30 mouse cellular contexts compared by ENCODE assay signal in genomic region chr19:20978148-20978547, GRCm38 (mm10). TPM values are rescaled to one million over a fixed set of nuclear protein-coding genes. Genes with fewer than 3 reads are reported as not detected.
DNase-seq lines count a peak whose midpoint lies in the region; ATAC-seq and TF ChIP-seq lines count a peak whose summit lies in the region.
"Had no signal": no experiment of that assay in that cellular context is flagged by ENCODE, and none has a peak within 500 bp of the region (broad histone marks: within the 10 kb centered on the region; RNA-seq: fewer than 3 reads in every experiment).

No protein-coding gene starts in this region.

- H3K27me3 ChIP-seq in forebrain, embryonic 15.5 days = no peaks in the 10 kb centered on the region
- H3K27me3 ChIP-seq in forebrain, embryonic 10.5 days (ENCODE audit: poor library complexity, severe bottlenecking) = no peaks in the 10 kb centered on the region
- H3K27me3 ChIP-seq in midbrain, embryonic 13.5 days = no peaks in the 10 kb centered on the region
- H3K27me3 ChIP-seq in midbrain, embryonic 10.5 days (ENCODE audit: low read depth, poor library complexity, severe bottlenecking) = no peaks in the 10 kb centered on the region
- no peaks in the 10 kb centered on the region for H3K27me3 ChIP-seq in midbrain, postnatal 0 days (ENCODE audit: insufficient read depth, low read length)
- H3K27me3 ChIP-seq: embryonic facial prominence, embryonic 13.5 days; hindbrain, embryonic 15.5 days; kidney, embryonic 15.5 days; limb, embryonic 12.5 days; liver, embryonic 13.5 days; neural tube, embryonic 13.5 days had no signal

- H3K36me3 ChIP-seq in forebrain, embryonic 15.5 days = no peaks in the 10 kb centered on the region
- no peaks in the 10 kb centered on the region for H3K36me3 ChIP-seq in forebrain, embryonic 10.5 days (replicated peaks)
- H3K36me3 ChIP-seq in midbrain, embryonic 13.5 days = no peaks in the 10 kb centered on the region
- H3K36me3 ChIP-seq in midbrain, embryonic 10.5 days = no peaks in the 10 kb centered on the region
- H3K36me3 ChIP-seq in midbrain, postnatal 0 days (ENCODE audit: insufficient read depth, low read length) = no peaks in the 10 kb centered on the region
- H3K36me3 ChIP-seq: embryonic facial prominence, embryonic 13.5 days; heart, embryonic 10.5 days; hindbrain, embryonic 15.5 days; kidney, embryonic 15.5 days; limb, embryonic 12.5 days; liver, embryonic 13.5 days; neural tube, embryonic 13.5 days had no signal

- TF ChIP-seq CTCF in midbrain, postnatal 0 days (IDR thresholded peaks at IDR 0.05) = no peak

- 3% methylated on average over 1 of the region's 1 CpGs for WGBS in forebrain, embryonic 15.5 days
- WGBS in forebrain, embryonic 10.5 days = 19% methylated on average over 1 of the region's 1 CpGs
- 8% methylated on average over 1 of the region's 1 CpGs for WGBS in midbrain, embryonic 13.5 days
- WGBS in midbrain, embryonic 10.5 days = 28% methylated on average over 1 of the region's 1 CpGs
- 7% methylated on average over 1 of the region's 1 CpGs for WGBS in midbrain, postnatal 0 days

- H3K4me2 ChIP-seq in forebrain, embryonic 15.5 days (replicated peaks) = no peak overlapping the region
- H3K4me2 ChIP-seq in midbrain, embryonic 13.5 days (replicated peaks) = no peak overlapping the region
- H3K4me2 ChIP-seq in midbrain, postnatal 0 days (ENCODE audit: low read depth, low read length, poor library complexity, severe bottlenecking) = no peak overlapping the region
- H3K4me2 ChIP-seq: embryonic facial prominence, embryonic 13.5 days; hindbrain, embryonic 15.5 days; kidney, embryonic 15.5 days; limb, embryonic 12.5 days; liver, embryonic 13.5 days; neural tube, embryonic 13.5 days had no signal

- no peak overlapping the region for H3K9ac ChIP-seq in forebrain, embryonic 15.5 days (replicated peaks)
- H3K9ac ChIP-seq in midbrain, embryonic 13.5 days (replicated peaks) = no peak overlapping the region
- no peak overlapping the region for H3K9ac ChIP-seq in midbrain, postnatal 0 days (replicated peaks; ENCODE audit: low read length, poor library complexity, severe bottlenecking)
- H3K9ac ChIP-seq: embryonic facial prominence, embryonic 13.5 days; hindbrain, embryonic 15.5 days; kidney, embryonic 15.5 days; limb, embryonic 12.5 days; liver, embryonic 13.5 days; neural tube, embryonic 13.5 days had no signal

- peaks cover 4% of the 10 kb centered on the region; the same call in 1 of the 2 replicates for H3K4me1 ChIP-seq in forebrain, embryonic 15.5 days
- H3K4me1 ChIP-seq in forebrain, embryonic 10.5 days = no peaks in the 10 kb centered on the region
- no peaks in the 10 kb centered on the region for H3K4me1 ChIP-seq in midbrain, embryonic 13.5 days (replicated peaks)
- H3K4me1 ChIP-seq in midbrain, embryonic 10.5 days = no peaks in the 10 kb centered on the region
- H3K4me1 ChIP-seq in midbrain, postnatal 0 days (ENCODE audit: insufficient read depth, low read length) = no peaks in the 10 kb centered on the region
- H3K4me1 ChIP-seq: embryonic facial prominence, embryonic 13.5 days; heart, embryonic 10.5 days; hindbrain, embryonic 15.5 days; kidney, embryonic 15.5 days; limb, embryonic 12.5 days; liver, embryonic 13.5 days had no signal

- no peaks in the 10 kb centered on the region for H3K9me3 ChIP-seq in forebrain, embryonic 15.5 days
- H3K9me3 ChIP-seq in forebrain, embryonic 10.5 days = no peaks in the 10 kb centered on the region
- H3K9me3 ChIP-seq in midbrain, embryonic 13.5 days = no peaks in the 10 kb centered on the region
- H3K9me3 ChIP-seq in midbrain, embryonic 10.5 days (replicated peaks) = no peaks in the 10 kb centered on the region
- H3K9me3 ChIP-seq in midbrain, postnatal 0 days (ENCODE audit: low read length) = no peaks in the 10 kb centered on the region
- H3K9me3 ChIP-seq: embryonic facial prominence, embryonic 13.5 days; heart, embryonic 10.5 days; hindbrain, embryonic 15.5 days; kidney, embryonic 15.5 days; limb, embryonic 12.5 days; liver, embryonic 13.5 days; neural tube, embryonic 13.5 days had no signal

- no peak for DNase-seq in forebrain, embryonic 10.5 days (ENCODE audit: extremely low spot score, low spot score)
- no peak for DNase-seq in midbrain, embryonic 10.5 days (ENCODE audit: low spot score)
- DNase-seq in brain, adult 2 months (ENCODE audit: low read depth, low spot score) = peak; percentile 28
- DNase-seq in midbrain, postnatal 0 days (ENCODE audit: low spot score) = peak; percentile 45
- no peak for DNase-seq in adrenal gland, postnatal 14 days
- no peak for DNase-seq in left cerebral cortex, adult 11 months (ENCODE audit: low spot score)
- DNase-seq: adrenal gland, postnatal 36 days; cerebellum, adult 8-10 months; gastrocnemius, postnatal 36 days; heart, postnatal 14 days; kidney, postnatal 4 days; layer of hippocampus, adult 9-11 months; liver, embryonic 13.5 days; right cerebral cortex, postnatal 14 days; spleen, adult 18-20 months; thymus, postnatal 4 days had no signal

- peak; percentile 66; the same call in 1 of the 2 replicates for ATAC-seq in forebrain, embryonic 15.5 days (replicated peaks)
- 0 out of 2 replicates have a peak, but pooled peaks have one; percentile 53 for ATAC-seq in midbrain, embryonic 13.5 days
- ATAC-seq in midbrain, postnatal 0 days (ENCODE audit: low FRiP score) = no peak
- ATAC-seq: activated CD4-positive, CD25-positive, alpha-beta regulatory T cell, adult 4 months; intestine, postnatal 0 days; Patski had no signal

- no peak overlapping the region for H3K27ac ChIP-seq in forebrain, embryonic 15.5 days (replicated peaks)
- H3K27ac ChIP-seq in forebrain, embryonic 10.5 days = no peak overlapping the region
- no peak overlapping the region; the same call in 1 of the 2 replicates for H3K27ac ChIP-seq in midbrain, embryonic 13.5 days
- no peak overlapping the region for H3K27ac ChIP-seq in midbrain, embryonic 10.5 days (replicated peaks)
- no peak overlapping the region for H3K27ac ChIP-seq in midbrain, postnatal 0 days (ENCODE audit: low read depth, low read length)
- H3K27ac ChIP-seq: embryonic facial prominence, embryonic 13.5 days; heart, embryonic 10.5 days; hindbrain, embryonic 15.5 days; kidney, embryonic 15.5 days; limb, embryonic 12.5 days; liver, embryonic 13.5 days; macrophage; neural tube, embryonic 13.5 days had no signal

- H3K4me3 ChIP-seq in forebrain, embryonic 15.5 days = no peak overlapping the region
- H3K4me3 ChIP-seq in forebrain, embryonic 10.5 days = no peak overlapping the region
- H3K4me3 ChIP-seq in midbrain, embryonic 13.5 days (replicated peaks) = no peak overlapping the region
- H3K4me3 ChIP-seq in midbrain, embryonic 10.5 days = no peak overlapping the region
- H3K4me3 ChIP-seq in midbrain, postnatal 0 days (ENCODE audit: low read depth, low read length) = no peak overlapping the region
- H3K4me3 ChIP-seq: embryonic facial prominence, embryonic 13.5 days; heart, embryonic 10.5 days; hindbrain, embryonic 15.5 days; kidney, embryonic 15.5 days; limb, embryonic 12.5 days; liver, embryonic 13.5 days; neural tube, embryonic 13.5 days had no signal

RNA-seq across cellular contexts. Expression of gene Tmc1, which starts 24.1 kb away (rescaled TPM):
- polyA plus RNA-seq in forebrain, embryonic 15.5 days (2015; fragmentation: Nextera tagmentation; extraction: Ambion mirVana) = 0.05 and 0.25 TPM in 2 replicates
- 0.04 TPM in 1 of 2 replicates, not detected in the other for polyA plus RNA-seq in forebrain, embryonic 10.5 days (2016; fragmentation: Nextera tagmentation; extraction: Ambion mirVana)
- 0.07 and 0.09 TPM in 2 replicates for polyA plus RNA-seq in midbrain, embryonic 13.5 days (2015; fragmentation: Nextera tagmentation; extraction: Ambion mirVana)
- polyA plus RNA-seq in midbrain, embryonic 10.5 days (2016; fragmentation: Nextera tagmentation; extraction: Ambion mirVana) = 0.09 and 0.16 TPM in 2 replicates
- total RNA-seq in midbrain, postnatal 0 days (2014; rRNA removed) = 0.05 TPM in 1 of 2 replicates, not detected in the other
- 0.11 and 0.19 TPM in 2 replicates for polyA plus RNA-seq in midbrain, postnatal 0 days (2015; fragmentation: Nextera tagmentation; extraction: Ambion mirVana)
- total RNA-seq in adrenal gland, postnatal 14 days (2021) = 0.19 TPM in 1 of 2 replicates, not detected in the other
- total RNA-seq: common myeloid progenitor, adult 5-6 weeks; gastrocnemius, postnatal 36 days; heart, postnatal 14 days had no signal
- polyA plus RNA-seq: C2C12; heart, embryonic 10.5 days; hindbrain, embryonic 15.5 days; intestine, postnatal 0 days; macrophage; Patski had no signal

Comparison
In these comparisons a context has a peak if more than half of its experiments do, and no peak if none do; other contexts are left out.
1. DNase-seq: peak in brain, adult 2 months (single experiment) and midbrain, postnatal 0 days (single experiment); none in forebrain, embryonic 10.5 days (single experiment), midbrain, embryonic 10.5 days (single experiment), adrenal gland, postnatal 14 days (single experiment) and left cerebral cortex, adult 11 months (single experiment).